Mouse (Mus musculus) G1E (cell line): ENCODE measurements around the gene B630019K06Rik. TPM values are rescaled to one million over a fixed set of nuclear protein-coding genes. Genes with fewer than 3 reads are reported as not detected.

ENCODE experiments used
- ATAC-seq: 2 replicates; pipeline ENCODE4 v1.8.0; 2016; ENCODE audit warnings: mild to moderate bottlenecking; ENCODE audit not compliant: insufficient number of reproducible peaks, poor library complexity, low FRiP score, severe bottlenecking; ENCODE audit errors: extremely low read depth
- DNase-seq: peaks from one replicate; pipeline ENCODE4 v3.0.0; 2012; ENCODE audit warnings: low spot score
- H3K27me3 ChIP-seq: 2 replicates; pipeline ENCODE4 v1.6.1; 2012; ENCODE audit warnings: mild to moderate bottlenecking, low read length, inconsistent platforms; ENCODE audit not compliant: insufficient read depth
- H3K36me3 ChIP-seq: replicated peaks from 2 replicates; pipeline ENCODE3; 2012; ENCODE audit warnings: mild to moderate bottlenecking, inconsistent platforms
- H3K4me1 ChIP-seq: 2 replicates; pipeline ENCODE4 v1.6.1; 2012; ENCODE audit warnings: low read depth, low read length, inconsistent platforms, mixed read lengths; ENCODE audit not compliant: insufficient read depth
- H3K4me3 ChIP-seq: 2 replicates; pipeline ENCODE4 v1.5.1; 2012; ENCODE audit warnings: low read depth, mild to moderate bottlenecking, inconsistent platforms, low read length, moderate library complexity, mixed read lengths
- H3K9me3 ChIP-seq: replicated peaks from 2 replicates; pipeline ENCODE4 v1.6.1; 2012; ENCODE audit warnings: inconsistent platforms
- CTCF ChIP-seq: IDR thresholded peaks from 2 replicates; pipeline ENCODE4 v1.5.1; 2012; ENCODE audit warnings: low read depth, low read length, inconsistent platforms, mixed read lengths
- GATA1 ChIP-seq: IDR thresholded peaks from 2 replicates; pipeline ENCODE4 v1.6.1; 2012; ENCODE audit warnings: borderline replicate concordance, low read length, inconsistent platforms, mixed read lengths
- GATA2 ChIP-seq: IDR thresholded peaks from 2 replicates; pipeline ENCODE4 v1.6.1; 2012; ENCODE audit warnings: low read depth, low read length, inconsistent platforms, borderline replicate concordance
- POLR2AphosphoS5 ChIP-seq: IDR thresholded peaks from 2 replicates; pipeline ENCODE4 v1.6.1; 2012; ENCODE audit warnings: low read depth, low read length, inconsistent platforms; ENCODE audit not compliant: insufficient replicate concordance
- TAL1 ChIP-seq: conservative IDR thresholded peaks from 2 replicates; pipeline ENCODE4 v1.6.1; 2012; ENCODE audit warnings: low read depth, low read length, inconsistent platforms, mixed read lengths
- polyA plus RNA-seq: library from polyadenylated mRNA; stranded (reverse); fragments of >175 nt; gene quantifications from 2 replicates; pipeline ENCODE4 v1.2.3, GENCODE M21; 2012
- total RNA-seq, 2 experiments: library from RNA; stranded (forward) in 1 of 2; stranded (reverse) in 1 of 2; fragments of 200-1000 nt in 1 of 2; fragments of >200 nt in 1 of 2; fragmentation: Nextera tagmentation in 1 of 2; gene quantifications; 2 replicates each; pipeline ENCODE4 v1.2.3; 2014 to 2017

B630019K06Rik gene
- total and polyA plus RNA-seq, 3 experiments: 0.11 to 1.2 (median 0.15) TPM

DNA sequence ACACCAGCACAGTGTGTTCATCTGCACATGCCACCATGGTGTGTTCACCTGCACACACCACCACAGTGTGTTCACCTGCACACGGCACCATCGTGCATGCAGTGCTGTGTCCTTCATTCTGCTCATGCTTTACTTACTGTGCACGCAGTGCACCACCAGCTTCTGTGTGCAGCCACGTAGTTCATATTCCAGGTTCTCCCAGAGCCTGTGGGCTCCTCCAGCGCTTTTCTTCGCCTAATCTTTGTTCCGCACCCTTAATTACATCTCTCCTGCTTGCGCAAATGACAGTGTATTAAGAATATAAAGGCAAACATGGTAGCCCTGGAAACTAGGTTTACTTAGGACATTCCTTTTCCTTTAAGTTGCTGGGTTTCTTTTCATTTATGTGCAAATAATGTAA lies 51.9 kb downstream of the B630019K06Rik start:
- Histone ChIP-seq H3K27me3 (no peaks in the 10 kb centered on the region), H3K4me1 (no peaks in the 10 kb centered on the region), H3K9me3 (no peaks in the 10 kb centered on the region), H3K4me3 (no peak overlapping the region), H3K36me3 (no peaks in the 10 kb centered on the region)
- TF ChIP-seq CTCF: no peak
- no peak for TF ChIP-seq GATA2
- no peak for TF ChIP-seq TAL1
- no peak for TF ChIP-seq GATA1
- no peak for TF ChIP-seq POLR2AphosphoS5
- DNase-seq (no peak), ATAC-seq (no peak)

Other genes starting within 250 kb of the B630019K06Rik start
- gene Ssxb8, start 201.5 kb upstream of the B630019K06Rik start, total RNA-seq (2014; fragmentation: Nextera tagmentation): 3.5 TPM in 1 of 2 replicates, not detected in the other
- gene Ssxb8, start 201.5 kb upstream of the B630019K06Rik start, total RNA-seq (2017): not detected in 2 replicates
- not detected in 2 replicates for gene Ssxb8, start 201.5 kb upstream of the B630019K06Rik start, polyA plus RNA-seq
- not detected in 2 replicates for gene Ssx9, start 143.9 kb upstream of the B630019K06Rik start, total RNA-seq (2014; fragmentation: Nextera tagmentation)
- not detected in 2 replicates for gene Ssx9, start 143.9 kb upstream of the B630019K06Rik start, total RNA-seq (2017)
- not detected in 2 replicates for gene Ssx9, start 143.9 kb upstream of the B630019K06Rik start, polyA plus RNA-seq
- not detected in 2 replicates for gene Ssxb5, start 88.7 kb upstream of the B630019K06Rik start, total RNA-seq (2014; fragmentation: Nextera tagmentation)
- gene Ssxb5, start 88.7 kb upstream of the B630019K06Rik start, total RNA-seq (2017): not detected in 2 replicates
- not detected in 2 replicates for gene Ssxb5, start 88.7 kb upstream of the B630019K06Rik start, polyA plus RNA-seq
- gene Gm6592, start 48.4 kb upstream of the B630019K06Rik start, total RNA-seq (2014; fragmentation: Nextera tagmentation): not detected in 2 replicates
- not detected in 2 replicates for gene Gm6592, start 48.4 kb upstream of the B630019K06Rik start, total RNA-seq (2017)
- gene Gm6592, start 48.4 kb upstream of the B630019K06Rik start, polyA plus RNA-seq: not detected in 2 replicates
- gene Gm5751, start 18.1 kb upstream of the B630019K06Rik start, total RNA-seq (2014; fragmentation: Nextera tagmentation): 95.6 and 101 TPM in 2 replicates
- gene Gm5751, start 18.1 kb upstream of the B630019K06Rik start, total RNA-seq (2017): 39.6 and 40.8 TPM in 2 replicates
- gene Gm5751, start 18.1 kb upstream of the B630019K06Rik start, polyA plus RNA-seq: 0.19 and 1.2 TPM in 2 replicates
- not detected in 2 replicates for gene Fthl17b, start 70.6 kb downstream of the B630019K06Rik start, total RNA-seq (2014; fragmentation: Nextera tagmentation)
- gene Fthl17b, start 70.6 kb downstream of the B630019K06Rik start, total RNA-seq (2017): not detected in 2 replicates
- not detected in 2 replicates for gene Fthl17b, start 70.6 kb downstream of the B630019K06Rik start, polyA plus RNA-seq
- not detected in 2 replicates for gene Fthl17c, start 84.2 kb downstream of the B630019K06Rik start, total RNA-seq (2014; fragmentation: Nextera tagmentation)
- gene Fthl17c, start 84.2 kb downstream of the B630019K06Rik start, total RNA-seq (2017): not detected in 2 replicates
- not detected in 2 replicates for gene Fthl17c, start 84.2 kb downstream of the B630019K06Rik start, polyA plus RNA-seq
- gene Fthl17d, start 94.4 kb downstream of the B630019K06Rik start, total RNA-seq (2014; fragmentation: Nextera tagmentation): not detected in 2 replicates
- gene Fthl17d, start 94.4 kb downstream of the B630019K06Rik start, total RNA-seq (2017): not detected in 2 replicates
- gene Fthl17d, start 94.4 kb downstream of the B630019K06Rik start, polyA plus RNA-seq: not detected in 2 replicates
- not detected in 2 replicates for gene Fthl17e, start 141.1 kb downstream of the B630019K06Rik start, total RNA-seq (2014; fragmentation: Nextera tagmentation)
- not detected in 2 replicates for gene Fthl17e, start 141.1 kb downstream of the B630019K06Rik start, total RNA-seq (2017)
- gene Fthl17e, start 141.1 kb downstream of the B630019K06Rik start, polyA plus RNA-seq: not detected in 2 replicates
- gene Fthl17f, start 170.6 kb downstream of the B630019K06Rik start, total RNA-seq (2014; fragmentation: Nextera tagmentation): not detected in 2 replicates
- gene Fthl17f, start 170.6 kb downstream of the B630019K06Rik start, total RNA-seq (2017): 0.22 TPM in 1 of 2 replicates, not detected in the other
- gene Fthl17f, start 170.6 kb downstream of the B630019K06Rik start, polyA plus RNA-seq: not detected in 2 replicates
- gene 4930402K13Rik, start 212.2 kb downstream of the B630019K06Rik start, total RNA-seq (2014; fragmentation: Nextera tagmentation): not detected in 2 replicates
- 0.05 TPM in 1 of 2 replicates, not detected in the other for gene 4930402K13Rik, start 212.2 kb downstream of the B630019K06Rik start, total RNA-seq (2017)
- not detected in 2 replicates for gene 4930402K13Rik, start 212.2 kb downstream of the B630019K06Rik start, polyA plus RNA-seq